Mouse (Mus musculus): Measurements from ENCODE around the gene Pitpnc1.

DNA sequence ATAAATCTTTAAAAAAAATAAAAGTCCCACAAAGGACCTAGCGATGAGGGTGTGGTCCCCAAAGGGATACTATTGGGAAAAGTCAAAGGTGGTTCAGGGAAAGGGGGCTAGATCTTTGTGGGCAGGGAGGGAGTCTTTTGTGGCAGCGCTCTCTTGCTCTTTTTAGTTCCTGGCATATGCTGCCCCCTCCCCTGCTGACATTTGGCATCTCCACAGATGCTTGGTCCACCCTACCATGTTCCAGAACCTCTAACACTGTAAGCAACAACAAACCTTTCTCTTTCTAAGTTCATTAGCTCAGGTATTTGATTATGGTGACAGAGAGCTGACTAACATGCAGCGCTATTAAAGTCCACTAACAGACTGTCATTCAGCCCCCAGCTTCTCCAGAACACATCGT lies 145.3 kb downstream of the Pitpnc1 start:
- no peak for TF ChIP-seq CTCF (conservative IDR thresholded peaks at IDR 0.05; ENCODE audit: low read length)
- TF ChIP-seq POU5F1 (IDR thresholded peaks at IDR 0.05; ENCODE audit: borderline replicate concordance, low read length) = no peak

Measured in E14TG2a.4 (cell line).